Mouse (Mus musculus) CH12F3 (cell line): ENCODE results near the gene Pglyrp1.

Experiments used
- in situ Hi-C: fragments of 300-500 bp; cut with MboI; formaldehyde crosslinking; loops from 2 replicates; pipeline ENCODE4 v1.14.3; 2020; ENCODE audit warnings: low sequenced_read_pairs

The Pglyrp1 gene

GRCm38 (mm10) chr7:18925162-18925938 lies 54.2 kb downstream of the Pglyrp1 start, which contains the start of gene Nova2:
Nova2 (plus strand) TSS chr7:18925888.
- in situ Hi-C loops: no loop called here

GRCm38 (mm10) chr7:18926041-18926790 lies 55.1 kb downstream of the Pglyrp1 start:
- in situ Hi-C loops: no loop called here

DNA sequence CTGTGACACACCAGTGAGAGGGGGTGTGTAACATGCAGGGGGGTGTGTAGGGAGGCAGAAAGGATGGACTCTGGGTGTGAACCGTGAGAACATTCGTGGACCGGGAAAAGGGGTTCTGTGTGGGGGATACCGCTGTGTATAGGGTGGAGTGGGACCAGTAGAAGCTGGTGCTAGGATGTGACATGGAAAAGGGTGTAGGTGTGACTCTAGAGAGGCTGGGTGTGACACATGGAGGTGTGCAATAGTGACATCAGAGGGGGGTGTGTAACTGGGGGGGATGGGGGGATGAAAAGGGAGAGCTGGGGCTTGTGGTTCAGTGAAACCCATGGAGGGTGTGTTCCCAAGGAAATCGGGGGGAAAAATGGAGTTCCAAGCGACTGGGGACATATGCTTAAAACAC lies 55.8 kb downstream of the Pglyrp1 start:
- in situ Hi-C loops: no loop called here

DNA sequence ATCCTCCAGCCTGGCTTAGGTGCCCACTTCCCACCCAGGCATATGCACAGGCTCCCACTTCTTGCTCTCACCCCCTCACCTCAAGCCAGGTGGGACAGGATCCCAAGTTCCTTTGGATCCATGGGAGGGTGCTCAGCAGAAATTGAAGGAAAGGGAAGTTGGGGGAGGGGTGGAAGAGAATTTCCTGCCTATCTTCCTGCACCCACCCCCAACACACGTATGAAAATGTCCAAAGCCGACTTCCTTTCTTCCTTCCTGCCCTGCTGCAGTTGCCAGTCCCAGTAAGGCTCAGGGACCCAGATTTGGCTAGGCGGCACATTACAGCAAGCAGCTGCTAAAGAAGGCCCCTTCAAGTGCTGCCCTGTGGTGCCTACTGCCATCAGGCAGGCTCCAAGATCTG lies 56.6 kb downstream of the Pglyrp1 start:
- in situ Hi-C loops: no loop called here
